Mouse (Mus musculus): ENCODE data around the gene Tpst1.

DNA sequence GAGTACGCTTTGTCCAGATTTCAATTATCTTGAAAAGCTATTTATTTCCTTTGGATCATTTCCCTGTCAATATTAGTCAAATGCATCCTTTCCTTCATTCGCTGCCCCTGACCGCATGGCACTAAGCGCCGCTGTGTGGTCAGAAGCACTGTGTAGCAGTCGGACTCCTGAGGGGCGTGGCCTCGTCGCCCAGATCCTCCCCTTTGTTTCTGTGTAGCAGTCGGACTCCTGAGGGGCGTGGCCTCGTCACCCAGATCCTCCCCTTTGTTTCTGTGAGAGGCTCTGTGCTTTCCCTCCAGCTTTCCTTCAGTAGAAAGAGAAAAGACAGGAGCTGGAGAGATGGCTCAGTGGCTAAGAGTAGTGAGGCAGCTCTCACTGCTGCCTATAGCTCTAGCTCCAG, 23.6 kb downstream of the Tpst1 start:
- TF ChIP-seq GATA1 (IDR thresholded peaks at IDR 0.05; ENCODE audit: borderline replicate concordance, low read length) (no peak), FLI1 (IDR thresholded peaks at IDR 0.05; ENCODE audit: low read length) (no peak)
